Mouse (Mus musculus) telencephalon, adult 2 months (tissue): Measurements from ENCODE around the gene Spata21.

Source experiments
- DNase-seq: peaks from one replicate; pipeline ENCODE4 v3.0.0-alpha.2; 2011; ENCODE audit warnings: low read depth, low spot score

Spata21 gene

GRCm38 (mm10) chr4:141074109-141074508 lies 14.0 kb upstream of the Spata21 start:
- no peak for DNase-seq

- DNase-seq: no peak
Measured at GRCm38 (mm10) chr4:141076761-141077506, 11.2 kb upstream of the Spata21 start.

GRCm38 (mm10) chr4:141077681-141078509 lies 10.2 kb upstream of the Spata21 start, which contains the start of gene Necap2:
Necap2 (minus strand) TSS chr4:141078357.
- DNase-seq: peak; percentile 87

- no peak for DNase-seq
Measured at GRCm38 (mm10) chr4:141078510-141079137, 9.5 kb upstream of the Spata21 start.

GRCm38 (mm10) chr4:141086862-141087261 lies 1.3 kb upstream of the Spata21 start:
- no peak for DNase-seq

GRCm38 (mm10) chr4:141088714-141089113 lies 581 bp downstream of the Spata21 start:
- peak; percentile 56 for DNase-seq

GRCm38 (mm10) chr4:141095016-141095415 lies 6.9 kb downstream of the Spata21 start:
- DNase-seq: no peak

- DNase-seq: no peak
Measured at GRCm38 (mm10) chr4:141096710-141097109, 8.6 kb downstream of the Spata21 start.

GRCm38 (mm10) chr4:141098935-141099334 lies 10.8 kb downstream of the Spata21 start:
- no peak for DNase-seq

- DNase-seq: no peak
Measured at GRCm38 (mm10) chr4:141099956-141100355, 11.8 kb downstream of the Spata21 start.

GRCm38 (mm10) chr4:141101291-141101690 lies 13.2 kb downstream of the Spata21 start:
- DNase-seq: no peak

GRCm38 (mm10) chr4:141101855-141102254 lies 13.7 kb downstream of the Spata21 start:
- no peak for DNase-seq

GRCm38 (mm10) chr4:141106526-141107183 lies 18.5 kb downstream of the Spata21 start:
- DNase-seq: no peak

- no peak for DNase-seq
Measured at GRCm38 (mm10) chr4:141108196-141108732, 20.1 kb downstream of the Spata21 start.

- no peak for DNase-seq
Measured at GRCm38 (mm10) chr4:141113831-141114230, 25.7 kb downstream of the Spata21 start.

GRCm38 (mm10) chr4:141114521-141114981 lies 26.4 kb downstream of the Spata21 start:
- peak; percentile 29 for DNase-seq

- no peak for DNase-seq
Measured at GRCm38 (mm10) chr4:141115398-141115797, 27.3 kb downstream of the Spata21 start.

- DNase-seq: no peak
Measured at GRCm38 (mm10) chr4:141118691-141119090, 30.6 kb downstream of the Spata21 start.

- DNase-seq: no peak
Measured at GRCm38 (mm10) chr4:141120700-141121099, 32.6 kb downstream of the Spata21 start.

- no peak for DNase-seq
Measured at GRCm38 (mm10) chr4:141122663-141123062, 34.5 kb downstream of the Spata21 start.

GRCm38 (mm10) chr4:141123065-141123464 lies 34.9 kb downstream of the Spata21 start:
- no peak for DNase-seq
